Mouse (Mus musculus) heart, embryonic 13.5 days (tissue): ENCODE measurements around the gene 4930430F08Rik. TPM values are rescaled to one million over a fixed set of nuclear protein-coding genes. Genes with fewer than 3 reads are reported as not detected.

Experiments
- polyA plus RNA-seq: library from polyadenylated mRNA; unstranded; fragments of >200 nt; fragmentation: Nextera tagmentation; extraction: Ambion mirVana; gene quantifications from 2 replicates; pipeline ENCODE4 v1.2.1, GENCODE M21; 2015

The 4930430F08Rik gene
- polyA plus RNA-seq, 1 experiment from 2014 or later = 8.7 TPM

Other genes with a start within 250 kb of the 4930430F08Rik start
- not detected in 2 replicates for gene Gm4302, start 249.6 kb downstream of the 4930430F08Rik start, polyA plus RNA-seq
- not detected in 2 replicates for gene Gm4303, start 244.5 kb downstream of the 4930430F08Rik start, polyA plus RNA-seq
- gene Gm4305, start 239.3 kb downstream of the 4930430F08Rik start, polyA plus RNA-seq = not detected in 2 replicates
- not detected in 2 replicates for gene Gm4307, start 229.1 kb downstream of the 4930430F08Rik start, polyA plus RNA-seq
- gene Gm4312, start 207.9 kb downstream of the 4930430F08Rik start, polyA plus RNA-seq = not detected in 2 replicates
- 15.3 and 15.7 TPM in 2 replicates for gene Tmtc3, start 103.1 kb downstream of the 4930430F08Rik start, polyA plus RNA-seq
- 2.3 TPM in 2 replicates for gene Cep290, start 102.9 kb downstream of the 4930430F08Rik start, polyA plus RNA-seq
- not detected in 2 replicates for gene 1700017N19Rik, start 61 bp upstream of the 4930430F08Rik start, polyA plus RNA-seq